Mouse (Mus musculus) limb, embryonic 10.5 days (tissue): ENCODE data around the gene Dmxl2. TPM values are rescaled to one million over a fixed set of nuclear protein-coding genes. Genes with fewer than 3 reads are reported as not detected.

Source experiments
- DNase-seq: peaks from one replicate; pipeline ENCODE4 v3.0.0-alpha.2; 2017; ENCODE audit warnings: low spot score
- H3K27ac ChIP-seq: fragments of 300-500 bp; sonication (generic); 2 replicates; pipeline ENCODE4 v1.5.1; 2016; ENCODE audit warnings: mild to moderate bottlenecking
- H3K27me3 ChIP-seq: fragments of 300-500 bp; sonication (generic); 2 replicates; pipeline ENCODE4 v1.6.1; 2016; ENCODE audit warnings: low read depth, mild to moderate bottlenecking; ENCODE audit not compliant: poor library complexity, severe bottlenecking
- H3K36me3 ChIP-seq: fragments of 300-500 bp; sonication (generic); 2 replicates; pipeline ENCODE4 v1.6.1; 2016; ENCODE audit warnings: mild to moderate bottlenecking, moderate library complexity
- H3K4me1 ChIP-seq: fragments of 300-500 bp; sonication (generic); 2 replicates; pipeline ENCODE4 v1.6.1; 2016
- H3K4me3 ChIP-seq: fragments of 300-500 bp; sonication (generic); 2 replicates; pipeline ENCODE4 v1.5.1; 2016; ENCODE audit warnings: mild to moderate bottlenecking, moderate library complexity
- H3K9me3 ChIP-seq: fragments of 300-500 bp; sonication (generic); replicated peaks from 2 replicates; pipeline ENCODE4 v1.6.1; 2016; ENCODE audit warnings: mild to moderate bottlenecking
- WGBS: fragments of 180-500 bp; shearing (Covaris S2); methylation state at CpG from one replicate; pipeline ENCODE4 v1.1.7; 2016; 5-methylcytosine and 5-hydroxymethylcytosine counted together
- polyA plus RNA-seq: library from polyadenylated mRNA; unstranded; fragments of >200 nt; fragmentation: Nextera tagmentation; extraction: Ambion mirVana; gene quantifications from 2 replicates; pipeline ENCODE4 v1.2.1, GENCODE M21; 2016

The Dmxl2 gene
- polyA plus RNA-seq, 1 experiment from 2014 or later, result 5.3 TPM

- no peak overlapping the region for H3K27ac ChIP-seq
Observed at GRCm38 (mm10) chr9:54531421-54531820, 30.0 kb upstream of the Dmxl2 start.

GRCm38 (mm10) chr9:54530836-54531235, 29.4 kb upstream of the Dmxl2 start:
- WGBS, result 90% methylated on average over 6 of the region's 6 CpGs
- Histone ChIP-seq H3K4me3 (no peak overlapping the region), H3K27me3 (no peaks in the 10 kb centered on the region), H3K27ac (no peak overlapping the region), H3K9me3 (no peaks in the 10 kb centered on the region), H3K4me1 (0 out of 2 replicates have a peak, but pooled peaks cover 5% of the 10 kb centered on the region), H3K36me3 (no peaks in the 10 kb centered on the region)
- no peak for DNase-seq

More at GRCm38 (mm10) chr9:54531421-54531820, 30.0 kb upstream of the Dmxl2 start:
- H3K9me3 ChIP-seq, result no peaks in the 10 kb centered on the region
- no peaks in the 10 kb centered on the region for H3K36me3 ChIP-seq
- no peak for DNase-seq
- no peak overlapping the region for H3K4me3 ChIP-seq
- no peaks in the 10 kb centered on the region for H3K27me3 ChIP-seq
- 0 out of 2 replicates have a peak, but pooled peaks cover 5% of the 10 kb centered on the region for H3K4me1 ChIP-seq

- H3K4me1 ChIP-seq, result 0 out of 2 replicates have a peak, but pooled peaks cover 5% of the 10 kb centered on the region
- no peaks in the 10 kb centered on the region for H3K36me3 ChIP-seq
- H3K27ac ChIP-seq, result no peak overlapping the region
- H3K27me3 ChIP-seq, result no peaks in the 10 kb centered on the region
- H3K9me3 ChIP-seq, result no peaks in the 10 kb centered on the region
- DNase-seq, result no peak
- no peak overlapping the region for H3K4me3 ChIP-seq
- WGBS, result 84% methylated on average over 2 of the region's 2 CpGs
Observed at GRCm38 (mm10) chr9:54529950-54530349, 28.5 kb upstream of the Dmxl2 start.

GRCm38 (mm10) chr9:54527694-54528093, 26.3 kb upstream of the Dmxl2 start:
- H3K27ac ChIP-seq, result no peak overlapping the region
- H3K4me1 ChIP-seq, result no peaks in the 10 kb centered on the region
- no peaks in the 10 kb centered on the region for H3K36me3 ChIP-seq
- 81% methylated on average over 7 of the region's 7 CpGs for WGBS
- no peaks in the 10 kb centered on the region for H3K9me3 ChIP-seq
- H3K27me3 ChIP-seq, result no peaks in the 10 kb centered on the region
- no peak for DNase-seq
- no peak overlapping the region for H3K4me3 ChIP-seq

GRCm38 (mm10) chr9:54520286-54520685, 18.9 kb upstream of the Dmxl2 start:
- no peaks in the 10 kb centered on the region for H3K4me1 ChIP-seq
- no peaks in the 10 kb centered on the region for H3K36me3 ChIP-seq
- no peak for DNase-seq
- no peaks in the 10 kb centered on the region for H3K9me3 ChIP-seq
- H3K27me3 ChIP-seq, result no peaks in the 10 kb centered on the region
- no peak overlapping the region for H3K4me3 ChIP-seq
- no peak overlapping the region for H3K27ac ChIP-seq
- 83% methylated on average over 4 of the region's 4 CpGs for WGBS

GRCm38 (mm10) chr9:54518921-54519320, 17.5 kb upstream of the Dmxl2 start:
- no peaks in the 10 kb centered on the region for H3K27me3 ChIP-seq
- H3K4me1 ChIP-seq, result no peaks in the 10 kb centered on the region
- no peaks in the 10 kb centered on the region for H3K36me3 ChIP-seq
- H3K27ac ChIP-seq, result no peak overlapping the region
- no peaks in the 10 kb centered on the region for H3K9me3 ChIP-seq
- WGBS, result 77% methylated on average over 7 of the region's 7 CpGs
- H3K4me3 ChIP-seq, result no peak overlapping the region
- no peak for DNase-seq

- Histone ChIP-seq H3K4me3 (no peak overlapping the region), H3K27ac (no peak overlapping the region), H3K4me1 (no peaks in the 10 kb centered on the region), H3K27me3 (no peaks in the 10 kb centered on the region), H3K9me3 (no peaks in the 10 kb centered on the region), H3K36me3 (no peaks in the 10 kb centered on the region)
- 87% methylated on average over 2 of the region's 2 CpGs for WGBS
- DNase-seq, result no peak
Observed at GRCm38 (mm10) chr9:54515991-54516390, 14.6 kb upstream of the Dmxl2 start.

- no peaks in the 10 kb centered on the region for H3K9me3 ChIP-seq
- peak overlapping the region; percentile 85; the same call in 1 of the 2 replicates for H3K4me3 ChIP-seq
- no peaks in the 10 kb centered on the region for H3K36me3 ChIP-seq
- peak; percentile 36 for DNase-seq
- H3K27me3 ChIP-seq, result peaks cover 32% of the 10 kb centered on the region
- 13% methylated on average over 12 of the region's 12 CpGs for WGBS
- peaks cover 13% of the 10 kb centered on the region for H3K4me1 ChIP-seq
- H3K27ac ChIP-seq, result no peak overlapping the region
Observed at GRCm38 (mm10) chr9:54502873-54503272, 1.4 kb upstream of the Dmxl2 start.

- Histone ChIP-seq H3K36me3 (no peaks in the 10 kb centered on the region), H3K27me3 (peaks cover 32% of the 10 kb centered on the region), H3K4me3 (peak overlapping the region; percentile 85), H3K4me1 (peaks cover 13% of the 10 kb centered on the region), H3K27ac (no peak overlapping the region), H3K9me3 (no peaks in the 10 kb centered on the region)
- no peak for DNase-seq
- 7% methylated on average over 13 of the region's 13 CpGs for WGBS
Observed at GRCm38 (mm10) chr9:54502111-54502495, 677 bp upstream of the Dmxl2 start.

GRCm38 (mm10) chr9:54500832-54501452, 484 bp downstream of the Dmxl2 start:
- WGBS, result under 1% methylated on average over 43 of the region's 43 CpGs
- H3K4me3 ChIP-seq, result peak overlapping the region; percentile 85

GRCm38 (mm10) chr9:54499791-54500190, 1.6 kb downstream of the Dmxl2 start:
- H3K27ac ChIP-seq, result no peak overlapping the region
- H3K36me3 ChIP-seq, result no peaks in the 10 kb centered on the region
- H3K9me3 ChIP-seq, result no peaks in the 10 kb centered on the region
- 89% methylated on average over 3 of the region's 3 CpGs for WGBS
- H3K4me1 ChIP-seq, result peaks cover 13% of the 10 kb centered on the region
- no peak overlapping the region for H3K4me3 ChIP-seq
- peaks cover 28% of the 10 kb centered on the region for H3K27me3 ChIP-seq
- DNase-seq, result no peak

More at GRCm38 (mm10) chr9:54500832-54501452, 484 bp downstream of the Dmxl2 start:
- Histone ChIP-seq H3K9me3 (no peaks in the 10 kb centered on the region), H3K36me3 (no peaks in the 10 kb centered on the region), H3K4me1 (peaks cover 13% of the 10 kb centered on the region), H3K27me3 (peaks cover 32% of the 10 kb centered on the region), H3K27ac (peak overlapping the region; percentile 80)
- no peak for DNase-seq

- H3K9me3 ChIP-seq, result no peaks in the 10 kb centered on the region
- peaks cover 27% of the 10 kb centered on the region for H3K27me3 ChIP-seq
- H3K27ac ChIP-seq, result no peak overlapping the region
- no peak for DNase-seq
- 88% methylated on average over 6 of the region's 6 CpGs for WGBS
- no peak overlapping the region for H3K4me3 ChIP-seq
- H3K4me1 ChIP-seq, result peaks cover 13% of the 10 kb centered on the region
- no peaks in the 10 kb centered on the region for H3K36me3 ChIP-seq
Observed at GRCm38 (mm10) chr9:54499291-54499690, 2.1 kb downstream of the Dmxl2 start.

GRCm38 (mm10) chr9:54490431-54490830, 11.0 kb downstream of the Dmxl2 start:
- WGBS, result 88% methylated on average over 2 of the region's 2 CpGs
- Histone ChIP-seq H3K27me3 (no peaks in the 10 kb centered on the region), H3K36me3 (no peaks in the 10 kb centered on the region), H3K4me3 (no peak overlapping the region), H3K9me3 (no peaks in the 10 kb centered on the region), H3K4me1 (0 out of 2 replicates have a peak, but pooled peaks cover 4% of the 10 kb centered on the region), H3K27ac (no peak overlapping the region)
- no peak for DNase-seq

GRCm38 (mm10) chr9:54489599-54489998, 11.8 kb downstream of the Dmxl2 start:
- no peak for DNase-seq
- WGBS, result 80% methylated on average over 2 of the region's 2 CpGs
- Histone ChIP-seq H3K27ac (no peak overlapping the region), H3K4me1 (0 out of 2 replicates have a peak, but pooled peaks cover 4% of the 10 kb centered on the region), H3K4me3 (no peak overlapping the region), H3K9me3 (no peaks in the 10 kb centered on the region), H3K36me3 (no peaks in the 10 kb centered on the region), H3K27me3 (no peaks in the 10 kb centered on the region)
